Mouse (Mus musculus): ENCODE data around the gene Lonp2.

Gene Lonp2

GRCm38 (mm10) chr8:86718332-86718994 lies 94.6 kb downstream of the Lonp2 start:
- no peak for DNase-seq

DNA sequence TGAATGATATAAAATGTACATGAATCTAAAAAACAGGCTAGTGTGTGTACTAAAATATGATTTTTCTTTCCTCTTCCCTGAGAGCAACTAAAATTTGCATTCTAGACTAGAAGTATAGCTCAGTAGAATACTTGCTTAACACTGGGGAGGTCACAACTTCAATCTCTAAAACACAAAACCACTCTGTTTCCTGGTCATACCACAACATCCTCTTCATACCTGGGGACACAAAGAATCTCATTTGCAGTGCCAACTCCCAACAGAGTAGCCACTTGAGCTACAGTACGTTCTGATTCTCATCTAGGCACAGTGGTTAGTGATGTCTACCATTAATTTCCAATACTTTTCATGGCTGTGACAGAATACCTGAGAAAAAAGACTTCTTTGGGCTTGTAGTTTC lies 95.5 kb downstream of the Lonp2 start:
- no peak for DNase-seq

GRCm38 (mm10) chr8:86720756-86721459 lies 97.1 kb downstream of the Lonp2 start:
- DNase-seq: no peak

DNA sequence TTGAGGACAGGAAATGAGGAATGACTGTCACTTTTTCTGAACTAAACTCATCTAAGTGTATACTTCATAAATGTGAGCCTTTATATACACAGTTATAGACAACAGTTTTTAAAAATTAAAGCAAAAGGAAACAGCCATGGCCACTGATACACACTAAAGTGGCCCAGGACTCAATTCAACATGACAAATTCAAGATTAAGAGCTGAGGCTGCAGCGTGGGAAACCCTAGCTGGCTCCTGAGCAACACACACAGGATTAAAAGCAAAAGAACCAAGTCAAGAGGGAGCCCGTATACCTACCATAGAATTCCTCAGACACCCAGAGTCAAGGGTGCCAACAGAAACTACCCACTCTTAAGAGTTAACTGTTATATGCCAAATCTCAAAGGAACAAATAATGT lies 97.6 kb downstream of the Lonp2 start:
- DNase-seq: no peak

DNA sequence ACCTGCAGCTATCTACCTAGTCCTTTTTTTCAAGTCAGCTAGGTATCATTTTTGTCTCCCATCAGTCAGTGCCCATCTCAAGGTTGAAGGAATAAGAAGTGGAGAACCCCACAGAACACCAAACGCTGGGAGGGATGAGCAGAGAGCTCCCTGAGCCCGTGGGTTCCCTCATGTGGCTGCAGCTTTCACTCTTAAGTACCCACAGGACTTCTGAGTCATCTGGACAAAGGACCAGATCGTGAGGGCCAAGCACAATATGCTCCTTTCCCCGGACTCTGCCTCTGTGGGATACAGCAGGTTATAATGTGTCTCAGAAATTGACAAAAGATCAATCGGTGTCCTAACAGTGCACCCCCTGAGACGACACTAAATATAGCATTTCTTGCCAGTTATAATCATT lies 103.1 kb downstream of the Lonp2 start:
- no peak for DNase-seq

DNA sequence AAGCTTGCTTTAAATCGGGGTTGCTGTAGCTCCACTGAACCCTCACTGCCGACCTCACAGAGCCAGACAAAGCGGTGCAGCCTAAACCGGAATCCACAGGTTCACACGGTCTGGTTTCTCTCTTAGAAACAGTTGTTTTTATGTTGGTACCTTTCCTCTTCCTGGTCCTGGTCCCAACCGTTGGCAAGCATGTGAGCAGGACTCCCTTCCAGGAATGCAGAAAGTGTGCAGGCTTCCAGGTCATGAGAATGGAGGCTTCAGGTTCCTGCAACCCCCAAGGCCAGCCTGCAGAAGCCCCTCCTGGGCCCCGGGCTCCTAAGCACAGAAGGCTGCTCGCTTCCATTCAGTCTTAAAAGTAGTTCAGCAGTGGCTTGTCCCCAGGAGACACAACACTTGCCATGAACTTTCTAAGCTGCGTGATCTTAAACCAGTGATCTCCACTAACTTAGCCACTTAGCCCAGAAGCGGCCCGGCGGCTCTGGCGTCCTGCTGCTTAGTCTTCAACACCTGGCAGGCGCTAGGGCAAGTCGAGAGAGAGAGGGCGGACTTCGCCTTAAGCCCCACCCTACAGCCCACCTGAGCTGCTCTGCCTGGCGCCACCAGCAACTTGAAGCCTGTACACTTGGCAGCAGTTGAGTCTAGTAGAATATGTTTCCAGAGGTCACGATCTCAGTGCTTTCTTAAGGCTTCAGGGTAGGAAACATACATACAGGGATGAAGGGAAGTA lies 104.5 kb downstream of the Lonp2 start:
- DNase-seq: peak; percentile 20

GRCm38 (mm10) chr8:86730303-86730702 lies 106.5 kb downstream of the Lonp2 start:
- DNase-seq: no peak

DNA sequence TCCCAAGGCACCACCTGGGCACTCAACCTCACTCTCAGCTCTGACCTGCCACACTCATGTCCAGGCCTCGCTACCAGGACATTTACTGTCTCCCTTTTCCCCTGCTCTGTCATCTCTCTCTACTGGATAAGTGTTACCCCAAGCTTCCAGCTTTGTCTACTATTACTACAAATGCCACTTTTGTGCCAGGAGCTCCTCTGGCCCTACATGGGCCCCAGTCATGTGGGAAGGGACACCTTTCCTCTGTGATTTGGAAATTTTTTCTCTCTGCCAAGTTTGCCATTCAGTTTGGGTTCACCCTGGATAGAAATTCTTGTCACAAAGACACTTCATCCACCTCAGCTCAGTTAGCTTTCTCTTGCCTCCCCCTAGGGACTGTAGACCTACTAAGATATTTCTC lies 107.0 kb downstream of the Lonp2 start:
- DNase-seq: no peak

DNA sequence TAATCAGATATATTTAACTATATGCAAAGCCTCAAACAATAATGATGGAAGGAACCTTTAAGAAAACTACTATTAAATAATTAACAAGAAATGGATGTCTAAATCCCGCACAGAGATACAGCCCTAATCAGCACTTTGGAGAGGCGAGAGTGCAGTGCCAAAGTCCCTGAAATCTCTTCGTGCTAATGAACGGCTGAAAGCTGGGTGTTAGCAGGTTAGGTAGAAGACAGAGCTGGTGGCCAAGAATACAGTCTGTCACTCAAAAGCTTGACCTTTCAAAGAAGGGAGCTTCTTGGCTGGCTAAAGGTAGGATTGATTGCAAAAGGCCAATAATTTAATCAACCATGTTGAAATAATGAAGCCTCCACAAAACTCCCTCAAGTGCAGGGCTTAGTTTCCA lies 110.3 kb downstream of the Lonp2 start:
- DNase-seq: no peak

- DNase-seq: no peak
These were observed 111.1 kb downstream of the Lonp2 start for GRCm38 (mm10) chr8:86734954-86735353.

- DNase-seq: no peak
These were observed 111.7 kb downstream of the Lonp2 start for GRCm38 (mm10) chr8:86735446-86736111.

DNA sequence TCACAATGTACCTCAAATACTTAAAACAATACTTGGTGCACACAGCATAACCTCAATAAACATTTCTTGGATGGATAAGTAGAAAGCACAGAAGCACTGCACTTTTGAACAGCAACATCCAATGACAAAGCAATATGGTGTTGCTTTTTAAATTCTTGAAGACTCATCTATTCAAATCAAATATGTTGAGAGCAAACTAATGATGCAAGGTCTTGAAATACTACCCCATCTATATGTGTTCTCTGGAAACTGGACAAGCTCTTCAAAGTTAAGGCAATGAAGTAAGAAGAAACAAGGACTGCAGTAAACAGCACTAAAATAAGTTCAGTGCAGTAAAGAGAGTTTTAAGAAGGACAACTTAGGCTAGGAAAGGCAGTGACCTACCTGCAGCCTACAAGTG lies 117.1 kb downstream of the Lonp2 start:
- no peak for DNase-seq

DNA sequence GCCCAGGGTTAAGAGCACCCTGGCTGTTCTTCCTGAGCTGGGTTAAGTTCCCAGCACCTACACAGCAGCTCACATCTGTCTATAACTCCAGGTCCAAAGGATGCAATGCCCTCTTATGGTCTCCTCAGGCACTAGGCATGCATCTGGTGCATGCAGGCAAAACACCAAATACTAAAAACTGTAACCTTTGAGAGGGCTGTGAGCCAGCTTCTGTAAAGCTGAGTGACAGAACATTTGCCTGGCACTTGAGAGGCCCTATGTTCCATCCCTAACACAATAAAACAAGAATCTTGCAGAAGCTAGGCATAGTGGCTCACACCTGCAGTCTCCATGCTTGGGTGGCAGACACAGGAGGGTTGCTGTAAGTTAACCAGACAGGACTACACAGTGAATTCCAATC lies 117.8 kb downstream of the Lonp2 start:
- no peak for DNase-seq

DNA sequence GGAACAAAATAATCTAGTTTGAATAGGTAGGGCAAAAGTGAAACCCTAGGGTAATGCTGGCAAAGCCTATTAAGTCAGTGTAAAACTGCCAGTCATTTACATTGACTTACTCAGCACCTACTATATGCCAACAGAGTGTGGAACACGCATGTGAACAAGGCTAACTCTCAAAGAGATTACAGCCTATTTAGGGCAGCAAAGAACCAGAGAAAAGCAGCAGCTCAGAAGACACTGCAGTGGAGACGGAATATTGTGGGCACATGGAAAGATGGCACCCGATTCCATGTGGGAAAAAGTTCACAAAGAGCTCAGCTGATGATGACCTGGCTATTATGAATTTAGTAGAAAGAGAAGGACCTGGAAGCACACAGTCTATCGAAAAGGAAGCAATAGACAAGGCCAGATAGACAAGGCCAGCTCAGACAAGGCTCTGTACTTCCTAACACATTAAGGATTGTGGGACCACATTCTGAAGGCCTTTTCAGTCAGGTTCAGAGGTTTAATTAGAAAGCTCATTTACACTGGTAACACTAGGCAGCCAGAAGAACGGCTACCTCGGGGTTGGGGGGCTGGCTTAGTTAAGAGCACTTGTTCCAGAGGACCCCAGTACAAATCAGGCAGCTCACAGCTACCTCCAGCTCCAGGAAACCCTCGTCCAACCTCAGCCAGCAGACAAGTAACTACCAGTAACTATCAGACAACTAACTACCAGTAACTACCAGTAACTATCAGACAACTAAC lies 118.9 kb downstream of the Lonp2 start:
- DNase-seq: no peak

- no peak for DNase-seq
These were observed 120.7 kb downstream of the Lonp2 start for GRCm38 (mm10) chr8:86744313-86745220.

DNA sequence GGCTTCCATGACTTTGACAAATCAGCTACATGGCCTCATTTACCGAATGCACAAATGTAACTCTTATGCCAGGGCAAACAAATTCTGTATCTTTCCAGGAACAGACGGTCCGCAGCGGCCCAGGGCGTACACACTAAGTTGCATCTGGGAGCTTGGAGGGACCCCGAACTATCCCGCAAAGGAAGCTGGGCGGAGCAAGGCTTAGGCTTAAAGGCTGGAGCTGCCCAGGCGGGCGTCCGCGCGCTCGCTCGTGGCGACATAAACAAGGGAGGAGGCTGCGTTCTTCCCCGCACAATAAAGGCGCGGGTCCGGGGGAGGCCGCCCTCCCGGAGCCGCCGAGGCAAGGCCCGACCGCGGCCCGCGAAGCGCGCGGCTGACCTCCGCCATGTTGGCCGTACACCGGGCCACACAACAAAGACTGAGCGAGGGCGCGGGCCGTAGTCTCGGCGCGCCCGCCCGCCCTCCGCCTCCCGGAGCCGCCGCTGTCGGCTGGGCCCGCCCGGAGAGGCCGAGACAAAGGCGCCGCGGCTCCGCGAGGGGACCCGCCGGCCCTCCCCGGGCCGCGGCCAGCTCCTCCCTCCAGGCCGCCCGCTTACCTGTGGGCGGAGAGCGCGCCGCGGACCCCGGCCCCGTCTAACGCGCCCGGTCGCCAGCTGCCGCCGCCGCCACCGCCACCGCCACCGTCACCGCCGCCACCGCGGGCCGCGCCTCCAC lies 121.5 kb downstream of the Lonp2 start, which contains the start of the genes Gm10638 and Siah1a:
TSS of gene Gm10638 (plus strand) at position 479 of the 714 bp plus-strand sequence.
TSS of gene Siah1a (minus strand) at position 714 of the 714 bp plus-strand sequence.
- DNase-seq: peak; percentile 71

GRCm38 (mm10) chr8:86745935-86746441 lies 122.1 kb downstream of the Lonp2 start:
- peak; percentile 97 for DNase-seq

GRCm38 (mm10) chr8:86746511-86746910 lies 122.7 kb downstream of the Lonp2 start:
- DNase-seq: no peak

GRCm38 (mm10) chr8:86749842-86750241 lies 126.0 kb downstream of the Lonp2 start:
- DNase-seq: no peak

DNA sequence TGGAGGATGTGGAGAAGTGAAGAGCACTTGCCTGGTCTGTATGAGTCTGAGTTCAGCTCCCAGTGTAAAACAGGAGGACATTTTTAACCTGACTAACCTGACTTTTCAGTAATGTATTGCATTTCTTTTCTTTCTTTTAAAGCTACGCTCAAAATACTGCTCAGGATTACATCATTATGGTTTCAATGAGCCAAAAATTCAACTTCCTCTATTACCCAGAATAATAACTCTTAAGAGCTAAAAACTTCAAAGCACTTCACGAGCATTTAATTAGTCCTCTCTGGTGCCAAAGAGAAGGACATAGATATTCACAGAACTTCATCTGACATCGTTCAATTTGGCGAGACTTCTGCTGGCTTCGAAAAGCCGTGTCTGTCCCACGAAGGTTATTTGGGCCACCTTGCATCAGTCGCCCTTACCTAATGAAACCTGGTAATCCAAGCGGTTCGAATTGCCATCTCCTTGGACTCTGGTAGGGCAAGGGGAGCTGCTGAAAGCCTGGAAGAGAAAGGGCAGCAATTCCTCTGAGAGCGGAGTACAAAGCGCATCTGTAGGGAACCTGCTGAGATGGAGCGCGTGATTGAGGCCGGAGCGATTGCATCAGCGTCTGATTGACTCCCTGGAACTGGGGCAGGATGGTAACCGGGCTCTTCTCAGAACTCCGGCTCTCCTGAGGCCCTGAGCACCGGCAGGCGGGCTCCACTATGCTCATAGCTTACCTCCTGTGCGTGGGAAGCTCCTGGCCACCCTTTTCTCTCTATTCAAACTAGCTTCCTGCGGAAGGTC lies 133.3 kb downstream of the Lonp2 start:
- DNase-seq: peak; percentile 52

Measured in lung, postnatal 14 days (tissue).